Mouse (Mus musculus) heart, embryonic 14.5 days (tissue): Measurements from ENCODE around the gene Siglecf. TPM values are rescaled to one million over a fixed set of nuclear protein-coding genes. Genes with fewer than 3 reads are reported as not detected.

Experiments used
- polyA plus RNA-seq: library from polyadenylated mRNA; unstranded; fragments of >200 nt; fragmentation: Nextera tagmentation; extraction: Ambion mirVana; gene quantifications from 2 replicates; pipeline ENCODE4 v1.2.1, GENCODE M21; 2014

Gene Siglecf
- polyA plus RNA-seq, 1 experiment from 2014 or later = 0.12 TPM

Other genes with a start within 250 kb of the Siglecf start
- not detected in 2 replicates for gene Zfp936, start 237.1 kb upstream of the Siglecf start, polyA plus RNA-seq
- 12.9 and 13.3 TPM in 2 replicates for gene Zfp715, start 38.0 kb upstream of the Siglecf start, polyA plus RNA-seq
- gene Siglecg, start 56.9 kb downstream of the Siglecf start, polyA plus RNA-seq = 0.08 TPM in 1 of 2 replicates, not detected in the other
- gene Lim2, start 76.3 kb downstream of the Siglecf start, polyA plus RNA-seq = not detected in 2 replicates
- 0.30 TPM in 1 of 2 replicates, not detected in the other for gene Nkg7, start 85.7 kb downstream of the Siglecf start, polyA plus RNA-seq
- not detected in 2 replicates for gene Cldnd2, start 89.4 kb downstream of the Siglecf start, polyA plus RNA-seq
- gene Etfb, start 92.7 kb downstream of the Siglecf start, polyA plus RNA-seq = 703 and 738 TPM in 2 replicates
- gene Gm45233, start 92.8 kb downstream of the Siglecf start, polyA plus RNA-seq = not detected in 2 replicates
- 2.2 and 2.7 TPM in 2 replicates for gene Vsig10l, start 111.8 kb downstream of the Siglecf start, polyA plus RNA-seq
- 0.07 and 0.09 TPM in 2 replicates for gene Iglon5, start 138.7 kb downstream of the Siglecf start, polyA plus RNA-seq
- gene 4931406B18Rik, start 154.6 kb downstream of the Siglecf start, polyA plus RNA-seq = not detected in 2 replicates
- gene Cd33, start 193.1 kb downstream of the Siglecf start, polyA plus RNA-seq = 1.1 TPM in 2 replicates
- gene Zfp658, start 210.9 kb downstream of the Siglecf start, polyA plus RNA-seq = 1.3 TPM in 2 replicates
- gene Zfp719, start 228.3 kb downstream of the Siglecf start, polyA plus RNA-seq = 7.8 and 7.9 TPM in 2 replicates